Mouse (Mus musculus) kidney, postnatal 4 days (tissue): ENCODE measurements at regions not wholly inside any gene's neighbourhood (a gene's known extent, or its start where the extent isn't known, plus 50 kb on each side); places are given as distances from the start of the nearest gene placed in this dataset.

Source experiments
- DNase-seq, 2 experiments: peaks; one replicate each; pipeline ENCODE4 v3.0.0; 2021; ENCODE audit warnings: mixed read lengths in 2 of 2

- DNase-seq = no peak
These were observed 82.9 kb upstream of the Cryz start for GRCm38 (mm10) chr3:154513566-154513965.

GRCm38 (mm10) chr3:154510160-154510559 lies 86.4 kb upstream of the Cryz start:
- DNase-seq = no peak

GRCm38 (mm10) chr3:154509394-154509793 lies 87.1 kb upstream of the Cryz start:
- no peak for DNase-seq

- no peak for DNase-seq
These were observed 103.1 kb upstream of the Cryz start for GRCm38 (mm10) chr3:154493387-154493920.

GRCm38 (mm10) chr3:154472426-154472825 lies 124.1 kb upstream of the Cryz start:
- no peak for DNase-seq

GRCm38 (mm10) chr3:154467581-154468374 lies 128.7 kb upstream of the Cryz start:
- peak; percentile 51 to 60 for DNase-seq

GRCm38 (mm10) chr3:154458208-154458607 lies 127.7 kb upstream of the Lhx8 start:
- DNase-seq = no peak

- no peak for DNase-seq
These were observed 122.6 kb upstream of the Lhx8 start for GRCm38 (mm10) chr3:154453025-154453424.

- DNase-seq = no peak
These were observed 122.1 kb upstream of the Lhx8 start for GRCm38 (mm10) chr3:154452585-154452984.

GRCm38 (mm10) chr3:154451169-154451568 lies 120.7 kb upstream of the Lhx8 start:
- DNase-seq = no peak

GRCm38 (mm10) chr3:154443351-154444075 lies 113.1 kb upstream of the Lhx8 start:
- DNase-seq = no peak

GRCm38 (mm10) chr3:154441454-154441853 lies 111.0 kb upstream of the Lhx8 start:
- no peak for DNase-seq

GRCm38 (mm10) chr3:154440899-154441298 lies 110.4 kb upstream of the Lhx8 start:
- DNase-seq = no peak

- no peak for DNase-seq
These were observed 100.4 kb upstream of the Lhx8 start for GRCm38 (mm10) chr3:154430856-154431255.

GRCm38 (mm10) chr3:154429666-154430065 lies 99.2 kb upstream of the Lhx8 start:
- no peak for DNase-seq

- DNase-seq = no peak
These were observed 94.1 kb upstream of the Lhx8 start for GRCm38 (mm10) chr3:154424589-154424988.

- no peak for DNase-seq
These were observed 91.0 kb upstream of the Lhx8 start for GRCm38 (mm10) chr3:154421461-154421950.

GRCm38 (mm10) chr3:154418177-154418832 lies 87.8 kb upstream of the Lhx8 start:
- DNase-seq = no peak

- no peak for DNase-seq
These were observed 83.9 kb upstream of the Lhx8 start for GRCm38 (mm10) chr3:154414358-154414757.

- no peak for DNase-seq
These were observed 79.8 kb upstream of the Lhx8 start for GRCm38 (mm10) chr3:154410292-154410691.

- DNase-seq = no peak
These were observed 71.6 kb upstream of the Lhx8 start for GRCm38 (mm10) chr3:154402081-154402480.

GRCm38 (mm10) chr3:154393626-154394025 lies 63.2 kb upstream of the Lhx8 start:
- no peak for DNase-seq

- no peak for DNase-seq
These were observed 61.2 kb upstream of the Lhx8 start for GRCm38 (mm10) chr3:154391629-154392028.
